Mouse (Mus musculus) C2C12 (cell line): ENCODE results near the gene Zswim1. TPM values are rescaled to one million over a fixed set of nuclear protein-coding genes. Genes with fewer than 3 reads are reported as not detected.

ENCODE experiments used
- H3K27me3 ChIP-seq: one replicate; pipeline ENCODE4 v1.6.1; 2011; ENCODE audit not compliant: control insufficient read depth, insufficient read depth, insufficient read length
- H3K36me3 ChIP-seq: one replicate; pipeline ENCODE4 v1.6.1; 2011; ENCODE audit not compliant: control insufficient read depth, insufficient read depth
- H3K4me3 ChIP-seq: one replicate; pipeline ENCODE4 v1.5.1; 2011; ENCODE audit warnings: mild to moderate bottlenecking, control low read depth; ENCODE audit not compliant: poor library complexity, insufficient read depth, severe bottlenecking
- H3K79me2 ChIP-seq: one replicate; pipeline ENCODE4 v1.6.1; 2011; ENCODE audit not compliant: control insufficient read depth, insufficient read depth
- H3K79me3 ChIP-seq: one replicate; pipeline ENCODE4 v1.6.1; 2011; ENCODE audit warnings: low read depth, control low read depth
- H3ac ChIP-seq: one replicate; pipeline ENCODE3; 2011; ENCODE audit warnings: low read depth; ENCODE audit not compliant: control insufficient read depth, insufficient read length
- CEBPB ChIP-seq: IDR thresholded peaks from one replicate; pipeline ENCODE4 v1.6.1; 2011; ENCODE audit warnings: low read depth, mild to moderate bottlenecking, control low read depth, moderate library complexity
- CTCF ChIP-seq: IDR thresholded peaks from one replicate; pipeline ENCODE4 v1.5.1; 2011; ENCODE audit not compliant: control insufficient read depth, insufficient read depth, insufficient read length
- FOSL1 ChIP-seq: IDR thresholded peaks from one replicate; pipeline ENCODE4 v1.8.0; 2011; ENCODE audit warnings: mild to moderate bottlenecking, low read length; ENCODE audit not compliant: poor library complexity, insufficient read depth, severe bottlenecking
- MAX ChIP-seq: IDR thresholded peaks from one replicate; pipeline ENCODE4 v1.6.1; 2011; ENCODE audit warnings: mild to moderate bottlenecking, control low read depth
- MYOD1 ChIP-seq: IDR thresholded peaks from one replicate; pipeline ENCODE4 v1.6.1; 2011; ENCODE audit warnings: low read depth; ENCODE audit not compliant: control insufficient read depth, insufficient read length
- MYOG ChIP-seq: IDR thresholded peaks from one replicate; pipeline ENCODE4 v1.6.1; 2011; ENCODE audit not compliant: control insufficient read depth, insufficient read length; ENCODE audit errors: extremely low read depth
- USF1 ChIP-seq: IDR thresholded peaks from one replicate; pipeline ENCODE4 v1.6.1; 2011; ENCODE audit warnings: low read depth, mild to moderate bottlenecking, control low read depth, moderate library complexity
- polyA plus RNA-seq: library from polyadenylated mRNA; unstranded; fragments of >200 nt; fragmentation: generic; extraction: Trizol; gene quantifications from one replicate; pipeline ENCODE4 v1.2.1, GENCODE M21; 2012; ENCODE audit warnings: missing spikeins

Zswim1 gene
- polyA plus RNA-seq, 1 experiment: 10.0 TPM

GRCm38 (mm10) chr2:164804533-164805331, 17.8 kb upstream of the Zswim1 start, which contains the start of the genes Acot8 and Zswim3:
Gene Acot8 (minus strand): TSS chr2:164804882.
Gene Zswim3 (plus strand): TSS chr2:164805098.
- peaks cover 22% of the 10 kb centered on the region for H3K79me3 ChIP-seq
- peaks cover 48% of the 10 kb centered on the region for H3K79me2 ChIP-seq
- TF ChIP-seq MYOD1 (no peak), MAX (no peak), MYOG (no peak), FOSL1 (no peak), USF1 (no peak), CTCF (no peak), CEBPB (no peak)
- H3K27me3 ChIP-seq: no peaks in the 10 kb centered on the region
- H3ac ChIP-seq: peak within 1 kb of the TSS; percentile 81
- H3K36me3 ChIP-seq: peaks cover 19% of the 10 kb centered on the region
- peak within 1 kb of the TSS; percentile 94 for H3K4me3 ChIP-seq

- Histone ChIP-seq H3K79me2 (peaks cover 48% of the 10 kb centered on the region), H3K4me3 (peak overlapping the region; percentile 94), H3ac (peak overlapping the region; percentile 81), H3K79me3 (peaks cover 22% of the 10 kb centered on the region), H3K27me3 (no peaks in the 10 kb centered on the region), H3K36me3 (peaks cover 13% of the 10 kb centered on the region)
- TF ChIP-seq CTCF: no peak
- no peak for TF ChIP-seq CEBPB
- no peak for TF ChIP-seq MYOG
- TF ChIP-seq MAX: peak; percentile 52
- no peak for TF ChIP-seq MYOD1
- no peak for TF ChIP-seq FOSL1
- no peak for TF ChIP-seq USF1
Measured at GRCm38 (mm10) chr2:164805332-164805718, 17.2 kb upstream of the Zswim1 start.

- no peak overlapping the region for H3K4me3 ChIP-seq
- no peak overlapping the region for H3ac ChIP-seq
- peaks cover 22% of the 10 kb centered on the region for H3K79me3 ChIP-seq
- peaks cover 1% of the 10 kb centered on the region for H3K36me3 ChIP-seq
- no peaks in the 10 kb centered on the region for H3K27me3 ChIP-seq
- H3K79me2 ChIP-seq: peaks cover 43% of the 10 kb centered on the region
- TF ChIP-seq MYOG (no peak), USF1 (no peak), FOSL1 (no peak), CEBPB (no peak), MAX (no peak), CTCF (no peak), MYOD1 (no peak)
Measured at GRCm38 (mm10) chr2:164806614-164807013, 15.9 kb upstream of the Zswim1 start.

GRCm38 (mm10) chr2:164813557-164813956, 8.9 kb upstream of the Zswim1 start:
- H3K79me3 ChIP-seq: no peaks in the 10 kb centered on the region
- no peaks in the 10 kb centered on the region for H3K36me3 ChIP-seq
- H3K4me3 ChIP-seq: no peak overlapping the region
- TF ChIP-seq CEBPB (no peak), MAX (no peak), MYOD1 (no peak), MYOG (no peak), USF1 (no peak), CTCF (no peak), FOSL1 (no peak)
- no peak overlapping the region for H3ac ChIP-seq
- no peaks in the 10 kb centered on the region for H3K27me3 ChIP-seq
- H3K79me2 ChIP-seq: no peaks in the 10 kb centered on the region

GRCm38 (mm10) chr2:164815348-164815747, 7.1 kb upstream of the Zswim1 start:
- Histone ChIP-seq H3ac (no peak overlapping the region), H3K36me3 (peaks cover 5% of the 10 kb centered on the region), H3K4me3 (no peak overlapping the region), H3K79me2 (no peaks in the 10 kb centered on the region), H3K79me3 (no peaks in the 10 kb centered on the region), H3K27me3 (no peaks in the 10 kb centered on the region)
- no peak for TF ChIP-seq MYOD1
- TF ChIP-seq FOSL1: no peak
- TF ChIP-seq MAX: no peak
- TF ChIP-seq MYOG: no peak
- no peak for TF ChIP-seq CEBPB
- no peak for TF ChIP-seq CTCF
- TF ChIP-seq USF1: no peak
